Mouse (Mus musculus): ENCODE measurements around the gene Trim14. TPM values are rescaled to one million over a fixed set of nuclear protein-coding genes. Genes with fewer than 3 reads are reported as not detected.
"Not testable (repeated sequence)": the region's sequence is repeated elsewhere in the genome, so short reads cannot be mapped to it uniquely, and the experiment has no call there.

The Trim14 gene
- polyA plus RNA-seq (2012; rRNA removed): 12.7 and 25.6 TPM in 2 replicates

DNA sequence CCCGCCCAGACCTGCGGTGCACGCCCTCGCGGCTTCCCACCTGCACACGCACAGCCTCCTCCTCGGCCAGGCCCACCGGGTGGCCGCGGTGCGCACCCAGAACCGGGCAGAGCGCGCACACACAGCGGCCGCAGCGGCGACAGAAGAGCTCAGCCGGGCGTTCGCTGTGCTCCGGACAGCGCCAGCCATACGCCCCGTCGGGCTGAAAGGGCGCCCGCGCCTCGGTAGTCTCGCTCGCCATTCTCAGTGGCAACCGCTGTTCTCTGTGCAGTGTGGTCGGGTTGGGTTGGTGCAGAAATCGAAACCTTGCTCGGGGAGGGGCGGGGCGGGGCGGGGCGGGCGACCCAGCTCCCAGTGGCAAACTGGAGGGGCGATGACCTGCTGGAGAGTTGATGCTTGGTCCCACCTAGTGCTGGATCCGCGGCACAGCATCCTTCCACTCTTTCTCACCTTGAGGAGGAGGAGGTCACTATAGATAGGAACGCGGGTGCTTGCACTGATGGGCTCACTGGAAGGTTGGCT lies at the start of gene Trim14:
Trim14 (minus strand) TSS at position 302 of the 522 bp plus-strand sequence.
- WGBS: under 1% methylated on average over 46 of the region's 46 CpGs

DNA sequence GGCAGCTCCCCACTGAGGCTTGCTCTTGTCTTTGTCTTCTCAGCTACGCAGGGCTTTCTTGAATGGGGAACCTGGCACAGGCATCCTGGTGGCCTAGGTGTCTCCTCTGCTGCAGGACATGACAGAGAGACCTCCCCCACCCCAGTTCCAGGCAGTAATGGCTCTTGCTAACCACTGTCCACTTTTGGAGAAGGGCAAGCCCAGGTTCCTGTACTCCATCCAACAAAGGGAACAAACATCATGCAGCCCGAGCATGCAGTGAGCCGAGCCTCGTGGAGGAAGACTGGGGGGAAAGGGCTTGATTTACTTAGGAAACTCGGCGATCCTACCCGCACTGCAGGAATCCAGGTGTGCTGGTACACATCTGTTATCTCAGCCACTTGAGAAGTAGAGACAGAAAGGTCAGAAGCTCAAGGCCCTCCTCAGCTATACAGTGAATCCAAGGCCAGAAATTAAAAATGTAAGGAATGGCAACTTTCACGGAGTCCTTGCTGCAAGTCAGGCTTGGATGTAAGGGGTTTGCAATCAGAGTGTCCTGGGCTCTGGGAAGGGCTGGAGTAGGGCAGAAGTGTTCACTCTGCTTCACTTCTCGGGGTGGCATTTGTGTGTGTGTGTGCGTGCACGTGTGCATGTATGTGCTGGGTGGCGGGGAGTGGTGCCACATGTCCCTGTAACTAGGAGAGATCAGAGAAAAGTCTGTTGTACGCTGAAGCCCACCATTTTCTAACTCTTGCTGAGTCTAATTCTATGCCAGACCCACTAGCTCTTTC lies 49.3 kb upstream of the Trim14 start:
- 78% methylated on average over 13 of the region's 13 CpGs for WGBS

More for the DNA sequence above, at the start of gene Trim14:
- no peak for DNase-seq (ENCODE audit: low read depth, low spot score)

DNA sequence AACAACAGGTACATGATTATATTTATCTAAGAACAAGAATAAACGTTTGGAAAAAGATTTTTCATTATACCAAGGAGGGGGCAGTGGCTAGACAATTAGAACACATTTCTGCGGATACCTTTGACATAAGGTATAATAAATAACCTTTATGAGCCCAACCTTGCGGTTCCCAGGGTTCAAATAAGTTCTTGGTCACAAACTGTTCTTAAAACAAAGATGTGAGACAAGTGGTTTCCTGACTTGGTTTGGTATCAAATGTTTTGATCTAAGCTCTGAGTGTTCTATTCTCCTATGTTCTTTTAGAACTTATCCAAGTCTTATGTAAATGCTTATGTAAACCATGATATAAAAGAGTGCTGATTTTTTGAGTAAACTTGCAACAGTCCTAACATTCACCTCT lies 48.6 kb upstream of the Trim14 start:
- DNase-seq (ENCODE audit: low read depth, low spot score): not testable (repeated sequence)
- WGBS: 37% methylated on average over 3 of the region's 3 CpGs

More for the DNA sequence above, 49.3 kb upstream of the Trim14 start:
- no peak for DNase-seq (ENCODE audit: low read depth, low spot score)

DNA sequence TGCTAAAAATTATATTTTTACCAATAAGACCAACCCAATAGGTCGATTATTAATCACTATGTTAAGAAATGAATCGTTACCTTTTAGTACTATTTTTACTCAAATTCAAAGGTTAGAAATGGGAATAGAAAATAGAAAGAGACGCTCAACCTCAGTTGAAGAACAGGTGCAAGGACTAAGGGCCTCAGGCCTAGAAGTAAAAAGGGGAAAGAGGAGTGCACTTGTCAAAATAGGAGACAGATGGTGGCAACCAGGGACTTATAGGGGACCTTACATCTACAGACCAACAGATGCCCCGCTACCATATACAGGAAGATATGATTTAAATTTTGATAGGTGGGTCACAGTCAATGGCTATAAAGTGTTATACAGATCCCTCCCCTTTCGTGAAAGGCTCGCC lies 48.1 kb upstream of the Trim14 start:
- WGBS: 82% methylated on average over 2 of the region's 6 CpGs

DNA sequence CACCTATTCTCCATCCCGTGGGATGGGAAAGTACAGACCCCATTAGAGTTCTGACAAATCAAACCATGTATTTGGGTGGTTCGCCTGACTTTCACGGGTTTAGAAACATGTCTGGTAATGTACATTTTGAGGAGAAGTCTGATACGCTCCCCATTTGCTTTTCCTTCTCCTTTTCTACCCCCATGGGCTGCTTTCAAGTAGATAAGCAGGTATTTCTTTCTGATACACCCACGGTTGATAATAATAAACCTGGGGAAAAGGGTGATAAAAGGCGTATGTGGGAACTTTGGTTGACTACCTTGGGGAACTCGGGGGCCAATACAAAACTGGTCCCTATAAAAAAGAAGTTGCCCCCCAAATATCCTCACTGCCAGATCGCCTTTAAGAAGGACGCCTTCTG lies 46.1 kb upstream of the Trim14 start:
- DNase-seq (ENCODE audit: low read depth, low spot score): not testable (repeated sequence)
- 86% methylated on average over 9 of the region's 9 CpGs for WGBS

More for the DNA sequence above, 48.1 kb upstream of the Trim14 start:
- not testable (repeated sequence) for DNase-seq (ENCODE audit: low read depth, low spot score)

DNA sequence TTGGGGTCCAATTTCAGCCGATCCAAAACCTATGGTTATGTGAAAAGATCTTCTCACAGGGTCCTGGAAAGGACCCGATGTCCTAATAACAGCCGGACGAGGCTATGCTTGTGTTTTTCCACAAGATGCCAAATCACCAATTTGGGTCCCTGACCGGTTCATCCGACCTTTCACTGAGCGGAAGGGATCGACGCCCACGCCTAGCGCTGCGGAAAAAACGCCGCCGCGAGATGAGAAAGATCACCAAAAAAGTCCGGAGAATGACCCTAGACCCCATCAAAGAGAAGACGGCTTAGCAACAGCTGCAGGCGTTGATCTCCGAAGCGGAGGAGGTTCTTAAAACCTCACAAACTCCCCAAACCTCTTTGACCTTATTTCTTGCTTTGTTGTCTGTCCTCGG lies 45.6 kb upstream of the Trim14 start:
- not testable (repeated sequence) for DNase-seq (ENCODE audit: low read depth, low spot score)
- WGBS: 93% methylated on average over 22 of the region's 22 CpGs

DNA sequence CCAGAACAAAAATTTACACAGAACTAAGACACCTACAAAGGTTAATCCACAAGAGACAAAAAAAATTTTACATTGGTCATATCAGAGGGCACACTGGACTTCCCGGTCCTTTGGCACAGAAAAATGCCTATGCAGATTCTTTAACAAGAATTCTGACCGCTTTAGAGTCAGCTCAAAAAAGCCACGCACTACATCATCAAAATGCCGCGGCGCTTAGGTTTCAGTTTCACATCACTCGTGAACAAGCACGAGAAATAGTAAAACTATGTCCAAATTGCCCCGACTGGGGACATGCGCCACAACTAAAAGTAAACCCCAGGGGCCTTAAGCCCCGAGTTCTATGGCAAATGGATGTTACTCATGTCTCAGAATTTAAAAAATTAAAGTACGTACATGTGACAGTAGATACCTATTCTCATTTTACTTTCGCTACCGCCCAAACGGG lies 44.9 kb upstream of the Trim14 start:
- DNase-seq (ENCODE audit: low read depth, low spot score): not testable (repeated sequence)
- WGBS: 86% methylated on average over 15 of the region's 15 CpGs

DNA sequence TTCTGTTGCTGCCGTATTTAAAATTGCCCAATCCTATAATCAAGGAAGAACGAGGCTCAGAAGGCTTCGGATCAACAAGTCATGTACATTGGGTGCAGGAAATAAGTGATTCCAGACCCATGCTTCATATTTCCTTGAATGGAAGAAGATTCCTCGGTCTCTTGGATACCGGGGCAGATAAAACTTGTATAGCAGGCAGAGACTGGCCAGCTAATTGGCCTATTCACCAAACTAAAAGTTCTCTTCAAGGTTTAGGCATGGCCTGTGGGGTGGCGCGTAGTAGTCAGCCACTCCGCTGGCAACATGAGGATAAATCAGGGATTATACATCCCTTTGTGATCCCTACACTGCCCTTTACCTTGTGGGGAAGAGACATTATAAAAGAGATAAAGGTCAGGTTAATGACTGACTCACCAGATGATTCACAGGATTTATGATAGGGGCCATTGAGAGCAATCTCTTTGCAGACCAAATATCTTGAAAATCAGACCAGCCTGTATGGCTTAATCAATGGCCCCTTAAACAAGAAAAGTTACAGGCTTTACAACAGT lies 42.9 kb upstream of the Trim14 start:
- not testable (repeated sequence) for DNase-seq (ENCODE audit: low read depth, low spot score)
- WGBS: 67% methylated on average over 8 of the region's 8 CpGs

DNA sequence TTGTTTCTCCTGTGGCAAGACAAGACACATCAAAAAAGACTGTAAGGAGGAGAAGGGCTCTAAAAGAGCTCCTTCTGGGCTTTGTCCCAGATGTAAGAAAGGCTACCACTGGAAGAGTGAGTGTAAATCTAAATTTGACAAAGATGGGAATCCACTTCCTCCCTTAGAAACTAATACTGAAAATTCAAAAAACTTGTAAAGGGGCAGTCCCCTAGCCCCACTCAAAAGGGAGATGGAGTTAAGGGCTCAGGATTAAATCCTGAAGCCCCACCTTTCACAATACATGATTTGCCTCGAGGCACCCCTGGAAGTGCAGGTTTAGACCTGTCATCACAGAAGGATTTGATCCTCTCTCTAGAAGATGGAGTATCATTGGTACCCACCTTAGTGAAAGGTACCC lies 42.3 kb upstream of the Trim14 start:
- 72% methylated on average over 1 of the region's 1 CpGs for WGBS
- DNase-seq (ENCODE audit: low read depth, low spot score): no peak

DNA sequence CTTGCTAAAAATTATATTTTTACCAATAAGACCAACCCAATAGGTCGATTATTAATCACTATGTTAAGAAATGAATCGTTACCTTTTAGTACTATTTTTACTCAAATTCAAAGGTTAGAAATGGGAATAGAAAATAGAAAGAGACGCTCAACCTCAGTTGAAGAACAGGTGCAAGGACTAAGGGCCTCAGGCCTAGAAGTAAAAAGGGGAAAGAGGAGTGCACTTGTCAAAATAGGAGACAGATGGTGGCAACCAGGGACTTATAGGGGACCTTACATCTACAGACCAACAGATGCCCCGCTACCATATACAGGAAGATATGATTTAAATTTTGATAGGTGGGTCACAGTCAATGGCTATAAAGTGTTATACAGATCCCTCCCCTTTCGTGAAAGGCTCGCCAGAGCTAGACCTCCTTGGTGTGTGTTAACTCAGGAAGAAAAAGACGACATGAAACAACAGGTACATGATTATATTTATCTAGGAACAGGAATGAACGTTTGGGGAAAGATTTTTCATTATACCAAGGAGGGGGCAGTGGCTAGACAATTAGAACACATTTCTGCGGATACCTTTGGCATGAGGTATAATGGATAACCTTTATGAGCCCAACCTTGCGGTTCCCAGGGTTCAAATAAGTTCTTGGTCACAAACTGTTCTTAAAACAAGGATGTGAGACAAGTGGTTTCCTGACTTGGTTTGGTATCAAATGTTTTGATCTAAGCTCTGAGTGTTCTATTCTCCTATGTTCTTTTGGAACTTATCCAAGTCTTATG lies 39.8 kb upstream of the Trim14 start:
- 69% methylated on average over 6 of the region's 10 CpGs for WGBS
- DNase-seq (ENCODE audit: low read depth, low spot score): not testable (repeated sequence)

DNA sequence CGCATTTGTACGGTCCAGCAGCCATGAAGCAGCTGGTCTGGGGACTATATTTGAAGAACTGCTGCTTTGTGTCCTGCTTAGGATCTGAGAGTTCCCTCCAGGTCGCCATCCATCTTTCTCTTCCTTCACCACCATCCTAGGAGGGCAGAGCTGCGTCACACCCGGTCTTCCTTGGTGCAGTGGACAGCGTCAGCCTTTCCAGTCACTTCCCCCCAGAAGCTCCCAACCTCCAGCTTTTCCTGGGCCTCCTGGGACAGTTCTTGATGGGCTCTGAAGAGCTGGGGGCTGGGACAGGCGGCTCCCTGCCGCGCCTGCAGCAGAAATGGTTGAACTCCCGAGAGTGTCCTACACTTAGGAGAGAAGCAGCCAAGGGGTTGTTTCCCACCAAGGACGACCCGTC lies 38.9 kb upstream of the Trim14 start:
- WGBS: 80% methylated on average over 11 of the region's 12 CpGs
- DNase-seq (ENCODE audit: low read depth, low spot score): no peak

DNA sequence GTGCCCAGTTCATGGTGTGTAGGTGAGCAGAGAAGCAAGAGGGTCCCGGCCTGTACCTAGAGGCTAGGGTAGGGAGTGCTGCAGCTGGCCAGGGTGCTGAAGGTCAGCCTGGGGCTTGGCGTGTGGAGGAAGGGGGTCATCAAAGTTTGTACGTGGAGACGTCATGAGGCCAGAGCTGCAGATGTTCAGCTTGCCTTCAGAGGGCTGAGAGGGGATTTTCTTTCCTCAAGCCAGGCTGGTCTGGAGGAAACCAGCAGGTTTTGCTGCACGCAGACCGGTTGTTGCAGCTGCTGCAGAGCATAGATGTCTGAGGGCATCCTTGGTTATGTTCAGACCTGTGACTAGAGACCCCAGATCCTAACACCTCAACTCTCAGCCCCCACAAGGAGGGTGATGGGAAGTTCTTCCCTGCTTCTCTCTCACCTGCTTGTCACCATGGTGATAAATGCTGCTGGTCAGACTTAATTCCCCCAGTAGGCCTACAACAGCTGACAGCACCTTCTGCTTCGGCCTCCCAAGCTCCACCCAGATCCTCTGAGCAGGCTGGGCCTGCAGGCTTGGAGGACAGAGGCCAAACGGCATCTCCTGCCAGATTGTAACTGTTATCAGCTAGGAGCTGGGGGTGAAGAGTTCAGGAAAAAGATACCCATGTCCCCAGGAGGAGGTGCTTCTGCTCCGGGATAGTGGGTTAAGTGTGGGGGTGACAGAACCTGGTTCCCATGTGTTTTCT lies 38.2 kb upstream of the Trim14 start:
- 58% methylated on average over 9 of the region's 9 CpGs for WGBS

DNA sequence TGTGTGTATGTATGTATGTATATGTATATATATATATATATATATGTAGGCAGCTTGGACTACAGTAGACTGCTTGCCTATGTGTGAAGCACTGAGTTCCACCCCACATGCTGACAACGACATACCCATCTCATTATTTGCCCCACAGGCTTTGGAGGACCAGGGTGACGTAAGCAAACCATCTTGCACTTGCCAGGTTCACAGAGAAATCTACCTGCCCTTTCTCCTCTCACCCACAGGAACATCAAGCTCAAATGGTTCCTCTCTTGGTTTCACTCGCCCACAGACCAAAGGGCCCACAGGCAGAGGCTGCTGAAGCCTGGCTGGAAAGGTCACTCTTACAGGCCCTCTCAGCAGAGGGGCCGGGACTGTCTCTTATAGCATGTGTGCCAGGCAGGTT lies 36.7 kb upstream of the Trim14 start:
- WGBS: 79% methylated on average over 4 of the region's 4 CpGs

More for the DNA sequence above, 38.2 kb upstream of the Trim14 start:
- DNase-seq (ENCODE audit: low read depth, low spot score): no peak

DNA sequence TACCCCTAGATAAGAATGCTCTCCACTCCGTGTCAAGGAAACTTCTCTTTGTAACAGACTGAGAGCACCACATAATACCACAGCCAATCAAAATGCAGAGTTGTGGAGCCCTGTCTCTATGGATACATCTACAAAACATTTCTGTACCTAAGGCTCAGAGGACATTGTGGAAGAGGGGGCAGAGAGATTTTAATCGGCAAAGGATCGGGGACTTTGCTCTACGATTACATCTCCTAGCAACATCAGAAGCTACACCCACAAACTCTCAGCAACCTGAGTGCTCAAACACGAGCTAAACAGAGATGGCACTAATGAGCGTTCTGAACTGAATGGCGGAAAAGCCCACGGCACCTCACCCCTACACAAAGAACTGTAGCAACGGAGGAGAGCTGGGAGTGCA lies 35.8 kb upstream of the Trim14 start:
- DNase-seq (ENCODE audit: low read depth, low spot score): no peak
- WGBS: 85% methylated on average over 9 of the region's 9 CpGs

More for the DNA sequence above, 36.7 kb upstream of the Trim14 start:
- DNase-seq (ENCODE audit: low read depth, low spot score): no peak

DNA sequence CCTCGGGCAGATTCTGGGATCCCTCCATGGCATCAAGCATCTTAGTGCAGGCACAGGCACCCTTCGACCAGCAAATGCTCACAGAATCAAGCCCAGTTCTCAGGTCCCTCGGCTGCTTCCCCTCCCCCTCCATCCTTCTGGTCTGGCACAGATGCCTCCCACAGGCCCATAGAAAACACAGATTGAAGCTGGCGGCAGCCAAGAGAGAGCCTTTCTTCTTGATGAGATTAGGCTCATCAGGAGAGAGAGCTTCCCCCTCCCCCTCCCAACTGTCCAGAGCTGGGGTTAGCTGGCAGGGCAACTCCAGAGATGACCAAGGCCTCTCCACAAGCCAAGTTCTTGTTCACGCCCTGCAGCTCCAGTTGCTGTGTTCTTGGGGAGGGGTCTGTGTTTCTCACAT lies 33.7 kb upstream of the Trim14 start:
- no peak for DNase-seq (ENCODE audit: low read depth, low spot score)
- WGBS: 72% methylated on average over 5 of the region's 5 CpGs

DNA sequence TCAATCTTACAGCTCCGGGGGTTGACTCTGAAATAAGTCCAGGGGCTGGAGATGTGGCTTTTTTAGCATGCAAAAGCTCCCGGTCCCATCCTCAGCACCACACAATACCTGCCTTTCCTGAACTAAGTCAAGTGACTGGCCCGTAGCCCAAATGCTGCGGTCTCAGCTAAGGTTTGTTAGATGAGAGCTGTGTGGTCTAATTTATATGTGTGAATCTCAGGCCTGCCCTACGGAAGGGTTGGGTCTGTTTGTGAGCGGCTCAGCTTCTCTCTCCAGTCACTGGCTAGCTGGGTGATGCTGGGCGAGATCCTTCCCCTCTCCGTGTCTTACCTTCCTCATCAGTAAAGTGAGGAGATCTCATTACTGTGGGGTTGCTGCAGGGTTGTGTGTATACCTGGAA lies 32.2 kb upstream of the Trim14 start:
- no peak for DNase-seq (ENCODE audit: low read depth, low spot score)
- 89% methylated on average over 8 of the region's 8 CpGs for WGBS

DNA sequence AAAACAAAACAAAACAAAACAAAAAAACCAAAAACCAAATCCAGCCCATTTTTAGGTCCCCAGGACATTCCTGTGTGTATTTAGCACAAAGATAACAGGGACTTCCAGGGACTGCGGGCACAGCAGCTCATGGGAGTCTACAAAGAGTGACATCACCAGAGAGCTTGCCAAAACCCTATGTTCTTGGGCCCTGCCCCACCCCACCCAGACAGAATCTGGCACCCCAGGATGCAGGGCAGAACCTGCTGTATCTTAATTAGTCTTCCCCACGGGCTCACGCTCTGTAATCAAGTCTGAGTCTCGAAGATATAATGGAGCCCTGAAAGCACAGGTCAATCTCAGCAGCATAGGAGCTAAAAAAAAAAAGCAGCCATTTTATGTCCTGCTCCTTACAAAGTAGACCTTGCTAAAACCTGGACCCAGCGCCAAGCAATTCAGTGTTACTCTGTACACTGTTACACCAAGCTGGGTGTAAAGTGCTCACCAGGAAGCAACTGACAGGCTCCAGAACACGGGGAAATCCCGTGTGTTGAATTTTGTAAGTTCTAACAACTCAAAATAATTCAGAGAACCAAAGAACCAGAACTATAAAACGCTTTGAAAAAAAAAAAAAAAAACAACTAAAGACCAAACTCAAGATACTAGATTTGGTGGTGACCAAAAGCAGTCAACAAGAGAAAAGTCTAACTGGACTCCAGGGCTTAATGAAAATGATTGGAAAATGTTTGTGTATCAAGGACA lies 31.2 kb upstream of the Trim14 start:
- no peak for DNase-seq (ENCODE audit: low read depth, low spot score)
- 23% methylated on average over 8 of the region's 8 CpGs for WGBS

DNA sequence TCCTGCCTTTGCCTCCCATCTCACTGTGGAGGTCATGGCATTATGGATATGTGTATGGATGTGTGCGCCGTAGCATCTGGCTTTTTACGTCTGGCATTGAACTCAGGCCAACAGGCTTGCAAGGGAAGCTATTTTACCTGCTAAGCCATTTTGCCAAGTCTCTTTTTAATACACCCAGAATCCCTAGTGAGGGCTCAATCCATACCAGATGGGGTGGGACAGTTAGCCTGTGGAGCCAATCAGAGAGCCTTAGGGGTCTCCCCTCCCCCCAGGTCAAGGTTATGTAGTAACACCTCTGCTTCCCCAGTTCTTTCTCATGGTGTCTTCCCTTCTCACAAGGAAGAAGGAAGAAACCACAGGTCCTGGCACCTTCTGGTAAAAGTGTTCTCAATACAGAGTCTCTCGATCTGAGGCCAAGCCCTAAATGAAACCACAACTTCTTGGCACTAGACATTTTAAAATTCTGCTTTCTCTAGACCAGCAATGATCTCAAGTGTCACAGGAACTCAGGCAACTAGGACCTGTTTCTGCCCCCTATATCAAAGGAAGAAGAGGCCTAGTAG lies 29.5 kb upstream of the Trim14 start:
- WGBS: 74% methylated on average over 4 of the region's 4 CpGs
- no peak for DNase-seq (ENCODE audit: low read depth, low spot score)

DNA sequence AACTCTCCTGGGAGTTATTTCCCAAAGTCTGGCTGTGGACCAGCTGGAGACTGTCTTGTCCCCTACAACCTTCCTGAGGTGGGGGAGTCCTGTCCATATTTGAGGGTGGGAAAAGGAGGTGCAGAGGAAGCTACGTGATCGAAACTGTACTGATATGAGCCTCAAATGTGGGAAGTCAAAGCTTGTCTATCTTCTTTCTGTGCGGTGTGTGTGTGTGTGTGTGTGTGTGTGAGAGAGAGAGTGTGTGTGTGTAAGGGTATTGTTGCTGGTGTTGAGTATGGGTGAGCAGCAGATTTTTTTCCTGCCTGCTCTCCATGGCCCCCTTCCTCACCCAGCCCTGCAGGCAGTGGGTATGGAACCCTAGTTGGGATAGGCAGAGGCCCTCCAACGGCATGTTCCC lies 28.3 kb upstream of the Trim14 start:
- DNase-seq (ENCODE audit: low read depth, low spot score): no peak
- WGBS: 83% methylated on average over 4 of the region's 4 CpGs

Measured in large intestine, adult 2 months (tissue).